Mouse (Mus musculus) erythroblast, embryonic 14.5 days (primary cell): Measurements from ENCODE around the gene Mrpl23.

Experiments used
- GATA1 ChIP-seq: IDR thresholded peaks from 2 replicates; pipeline ENCODE4 v1.6.1; 2012; ENCODE audit warnings: low read length, inconsistent platforms, mixed read lengths
- TAL1 ChIP-seq: IDR thresholded peaks from 3 replicates; pipeline ENCODE4 v1.6.1; 2012; ENCODE audit warnings: low read length, inconsistent platforms, mixed read lengths

DNA sequence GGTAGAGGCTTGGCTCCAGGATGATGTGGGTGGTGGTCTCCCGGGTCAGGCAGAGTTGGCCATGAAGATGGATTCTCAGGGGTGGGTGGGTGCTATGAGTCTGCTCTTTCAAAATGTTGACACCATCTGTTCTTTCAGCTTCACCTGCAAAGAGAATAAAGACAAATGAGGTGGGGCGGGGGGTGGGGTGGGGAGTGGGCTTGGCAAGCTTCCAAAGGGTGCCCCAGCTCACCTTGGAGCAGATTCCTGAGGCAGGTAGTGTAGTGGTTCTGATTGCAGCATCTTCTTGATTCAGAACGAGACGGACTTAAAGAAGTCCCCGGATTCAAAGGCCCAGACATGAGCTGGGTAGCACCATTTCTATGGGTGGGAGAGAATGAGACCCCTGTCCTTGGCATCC lies 43.5 kb downstream of the Mrpl23 start:
- TF ChIP-seq TAL1: no peak
- no peak for TF ChIP-seq GATA1
